25 mouse cellular contexts compared by ENCODE assay signal in genomic region chr4:135075360-135075759, GRCm38 (mm10). TPM values are rescaled to one million over a fixed set of nuclear protein-coding genes. Genes with fewer than 3 reads are reported as not detected.
DNase-seq lines count a peak whose midpoint lies in the region; ATAC-seq lines count a peak whose summit lies in the region.
"Had no signal": no experiment of that assay in that cellular context is flagged by ENCODE, and none has a peak within 500 bp of the region (broad histone marks: within the 10 kb centered on the region; RNA-seq: fewer than 3 reads in every experiment).

No protein-coding gene starts in this region.

- ATAC-seq in megakaryocyte, adult 5-6 weeks (ENCODE audit: poor library complexity, severe bottlenecking): no peak
- ATAC-seq in common myeloid progenitor, adult 5-6 weeks (replicated peaks; ENCODE audit: low read depth, poor library complexity, severe bottlenecking): peak; percentile 20; the same call in 1 of the 2 replicates
- ATAC-seq in megakaryocyte progenitor cell, adult 5-6 weeks (replicated peaks; ENCODE audit: poor library complexity): peak; percentile 24
- ATAC-seq in hindbrain, embryonic 14.5 days (ENCODE audit: low FRiP score): no peak
- ATAC-seq: forebrain, embryonic 16.5 days; hindbrain, embryonic 16.5 days; intestine, embryonic 15.5 days had no signal

- H3K4me3 ChIP-seq in megakaryocyte, embryonic 14.5 days (replicated peaks): peak overlapping the region; percentile 84
- no peak overlapping the region for H3K4me3 ChIP-seq in hindbrain, embryonic 14.5 days (replicated peaks; ENCODE audit: low read length)
- H3K4me3 ChIP-seq: embryonic facial prominence, embryonic 10.5 days; embryonic facial prominence, embryonic 13.5 days; erythroblast, embryonic 14.5 days; forebrain, embryonic 12.5 days; hindbrain, embryonic 12.5 days; intestine, embryonic 15.5 days had no signal

- 88% methylated on average over 6 of the region's 6 CpGs for WGBS in hindbrain, embryonic 14.5 days

- peaks cover 4% of the 10 kb centered on the region for H3K36me3 ChIP-seq in megakaryocyte, embryonic 14.5 days (replicated peaks; ENCODE audit: low read length)
- no peaks in the 10 kb centered on the region for H3K36me3 ChIP-seq in hindbrain, embryonic 14.5 days (replicated peaks; ENCODE audit: control insufficient read depth, insufficient read depth)
- H3K36me3 ChIP-seq: embryonic facial prominence, embryonic 10.5 days; embryonic facial prominence, embryonic 13.5 days; forebrain, embryonic 12.5 days; hindbrain, embryonic 12.5 days; intestine, embryonic 15.5 days had no signal

- no peak overlapping the region for H3K9ac ChIP-seq in hindbrain, embryonic 14.5 days
- H3K9ac ChIP-seq: embryonic facial prominence, embryonic 13.5 days; forebrain, embryonic 12.5 days; hindbrain, embryonic 12.5 days; intestine, embryonic 15.5 days had no signal

- H3K27me3 ChIP-seq in megakaryocyte, embryonic 14.5 days (replicated peaks): no peaks in the 10 kb centered on the region
- no peaks in the 10 kb centered on the region for H3K27me3 ChIP-seq in hindbrain, embryonic 14.5 days (ENCODE audit: control insufficient read depth, insufficient read depth, low read length)
- H3K27me3 ChIP-seq: forebrain, embryonic 12.5 days; hindbrain, embryonic 12.5 days; intestine, embryonic 15.5 days had no signal

- DNase-seq in hindbrain, embryonic 14.5 days (ENCODE audit: low spot score): no peak
- no peak for DNase-seq in adrenal gland, postnatal 25 days
- DNase-seq: adrenal gland, adult 2 months; adrenal gland, postnatal 14 days; cerebellum, adult 18-20 months; cerebellum, adult 9-10 months; cerebellum, postnatal 14 days; embryo, embryonic 11 days; gastrocnemius, postnatal 10 days; gastrocnemius, postnatal 36 days; heart, adult 11 months had no signal

- no peak overlapping the region for H3K4me2 ChIP-seq in hindbrain, embryonic 14.5 days (replicated peaks)
- H3K4me2 ChIP-seq: embryonic facial prominence, embryonic 13.5 days; forebrain, embryonic 12.5 days; heart, embryonic 11.5 days; hindbrain, embryonic 12.5 days; intestine, embryonic 15.5 days had no signal

- peaks cover 100% of the 10 kb centered on the region for H3K4me1 ChIP-seq in megakaryocyte, embryonic 14.5 days
- no peaks in the 10 kb centered on the region for H3K4me1 ChIP-seq in hindbrain, embryonic 14.5 days (replicated peaks; ENCODE audit: control insufficient read depth, insufficient read depth, low read length)

- no peaks in the 10 kb centered on the region for H3K9me3 ChIP-seq in megakaryocyte, embryonic 14.5 days
- H3K9me3 ChIP-seq in hindbrain, embryonic 14.5 days (ENCODE audit: control insufficient read depth, low read length): no peaks in the 10 kb centered on the region
- H3K9me3 ChIP-seq: embryonic facial prominence, embryonic 10.5 days; embryonic facial prominence, embryonic 13.5 days; forebrain, embryonic 12.5 days; hindbrain, embryonic 12.5 days; intestine, embryonic 15.5 days had no signal

- no peak overlapping the region for H3K27ac ChIP-seq in hindbrain, embryonic 14.5 days
- H3K27ac ChIP-seq: embryonic facial prominence, embryonic 10.5 days; embryonic facial prominence, embryonic 13.5 days; forebrain, embryonic 12.5 days; hindbrain, embryonic 12.5 days; intestine, embryonic 15.5 days had no signal

RNA-seq across cellular contexts. Expression of gene Runx3, which starts 45.1 kb away (rescaled TPM):
- 128 and 414 TPM in 2 replicates for polyA plus RNA-seq in megakaryocyte, embryonic 14.5 days (2012; ENCODE audit: insufficient read depth, low replicate concordance)
- 18.1 and 20.8 TPM in 2 replicates for total RNA-seq in megakaryocyte, adult 5-6 weeks (2015)
- 4.3 and 6.5 TPM in 2 replicates for total RNA-seq in megakaryocyte, adult 5-6 weeks (2017)
- 8.9 and 20.1 TPM in 2 replicates for total RNA-seq in common myeloid progenitor, adult 5-6 weeks (2017)
- total RNA-seq in megakaryocyte progenitor cell, adult 5-6 weeks (2015): 56.7 and 60.5 TPM in 2 replicates
- 7.1 and 10.8 TPM in 2 replicates for total RNA-seq in megakaryocyte progenitor cell, adult 5-6 weeks (2017)
- not detected in 2 replicates for polyA plus RNA-seq in hindbrain, embryonic 14.5 days (2014; fragmentation: Nextera tagmentation; extraction: Ambion mirVana)
- total RNA-seq in adrenal gland, postnatal 25 days (2021): 1.0 and 1.7 TPM in 2 replicates
- polyA plus RNA-seq: cortical plate, adult 2 months; forebrain, embryonic 16.5 days; heart, embryonic 11.5 days; hindbrain, embryonic 16.5 days had no signal

Comparison
In these comparisons a context has a peak if more than half of its experiments do, and no peak if none do; other contexts are left out.
1. ATAC-seq: peak in common myeloid progenitor, adult 5-6 weeks (single experiment) and megakaryocyte progenitor cell, adult 5-6 weeks (single experiment); none in megakaryocyte, adult 5-6 weeks (single experiment) and hindbrain, embryonic 14.5 days (single experiment).